Comparison of ENCODE assay signal across 8 mouse cellular contexts in genomic region chr12:98674627-98675143, GRCm38 (mm10). TPM values are rescaled to one million over a fixed set of nuclear protein-coding genes. Genes with fewer than 3 reads are reported as not detected.
DNase-seq lines count a peak whose midpoint lies in the region; ATAC-seq lines count a peak whose summit lies in the region.

No protein-coding gene starts in this region.

- 11% methylated on average over 9 of the region's 9 CpGs for WGBS in hindbrain, embryonic 15.5 days

- peak; percentile 88 for ATAC-seq in hindbrain, embryonic 15.5 days (ENCODE audit: low FRiP score, low read depth)

- peak overlapping the region; percentile 53 for H3K4me2 ChIP-seq in hindbrain, embryonic 15.5 days

- H3K9me3 ChIP-seq in hindbrain, embryonic 15.5 days: no peaks in the 10 kb centered on the region

- H3K27me3 ChIP-seq in hindbrain, embryonic 15.5 days: no peaks in the 10 kb centered on the region

- H3K4me3 ChIP-seq in hindbrain, embryonic 15.5 days: peak overlapping the region; percentile 28; the same call in 1 of the 2 replicates

- H3K9ac ChIP-seq in hindbrain, embryonic 15.5 days: no peak overlapping the region

- DNase-seq in T-cell, adult 2 months (ENCODE audit: low spot score): peak; percentile 64
- peak; percentile 79 to 82 for DNase-seq in cerebellum, postnatal 36 days
- DNase-seq in gastrocnemius, adult 18-20 months (ENCODE audit: low spot score): peak; percentile 76
- DNase-seq in layer of hippocampus, postnatal 36 days: peak; percentile 61 to 66
- DNase-seq in lung, postnatal 36 days: peak; percentile 91
- peak; percentile 88 for DNase-seq in retina, embryonic 14.5 days (ENCODE audit: low spot score)
- DNase-seq in thymus, postnatal 4 days: peak; percentile 92

- peak overlapping the region; percentile 72 for H3K27ac ChIP-seq in hindbrain, embryonic 15.5 days (replicated peaks)

- peaks cover 6% of the 10 kb centered on the region; the same call in 1 of the 2 replicates for H3K36me3 ChIP-seq in hindbrain, embryonic 15.5 days

- no peaks in the 10 kb centered on the region for H3K4me1 ChIP-seq in hindbrain, embryonic 15.5 days (replicated peaks)

RNA-seq across cellular contexts. Expression of gene Spata7, which starts 46.7 kb away (rescaled TPM):
- total RNA-seq in gastrocnemius, adult 18-20 months (2021): 1 to 10 TPM; 3.0 to 3.4 TPM
- polyA plus RNA-seq in hindbrain, embryonic 15.5 days (2015; fragmentation: Nextera tagmentation; extraction: Ambion mirVana): 30.6 and 32.3 TPM in 2 replicates
- 10 to 100 TPM; 25.3 to 27.7 TPM for total RNA-seq in layer of hippocampus, postnatal 36 days (2021)

Comparison
In these comparisons a context has a peak if more than half of its experiments do, and no peak if none do; other contexts are left out.
1. Peak in every context shown above with its lines: DNase-seq, ATAC-seq, H3K4me3 ChIP-seq and H3K27ac ChIP-seq.
2. RNA of gene Spata7, which starts 46.7 kb away (total RNA-seq): 25.3 to 27.7 TPM in layer of hippocampus, postnatal 36 days; 3.0 to 3.4 TPM in gastrocnemius, adult 18-20 months; every median in the first group is over 4 times any median in the second.